Mouse (Mus musculus) gastrocnemius, postnatal 25 days (tissue): ENCODE measurements at regions not wholly inside any gene's neighbourhood (a gene's known extent, or its start where the extent isn't known, plus 50 kb on each side); places are given as distances from the start of the nearest gene placed in this dataset.

Source experiments
- DNase-seq: peaks from one replicate; pipeline ENCODE4 v3.0.0; 2022

DNA sequence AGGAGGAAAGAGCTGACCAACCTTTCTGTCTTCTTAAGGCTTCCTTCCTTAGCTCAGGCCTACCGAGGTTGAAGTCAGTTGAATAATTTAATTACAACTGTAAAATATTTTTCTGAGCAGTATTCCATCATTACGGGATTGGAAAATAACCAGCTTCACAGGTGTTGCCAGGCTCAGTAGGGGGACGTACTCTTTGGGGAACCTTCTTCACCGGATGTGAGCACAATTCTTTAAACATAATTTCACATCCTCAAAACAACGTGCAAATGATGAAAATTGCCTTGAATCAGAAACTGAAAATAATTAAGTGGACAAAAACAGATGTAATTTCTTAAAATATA lies 515.9 kb downstream of the Tns3 start:
- no peak for DNase-seq

DNA sequence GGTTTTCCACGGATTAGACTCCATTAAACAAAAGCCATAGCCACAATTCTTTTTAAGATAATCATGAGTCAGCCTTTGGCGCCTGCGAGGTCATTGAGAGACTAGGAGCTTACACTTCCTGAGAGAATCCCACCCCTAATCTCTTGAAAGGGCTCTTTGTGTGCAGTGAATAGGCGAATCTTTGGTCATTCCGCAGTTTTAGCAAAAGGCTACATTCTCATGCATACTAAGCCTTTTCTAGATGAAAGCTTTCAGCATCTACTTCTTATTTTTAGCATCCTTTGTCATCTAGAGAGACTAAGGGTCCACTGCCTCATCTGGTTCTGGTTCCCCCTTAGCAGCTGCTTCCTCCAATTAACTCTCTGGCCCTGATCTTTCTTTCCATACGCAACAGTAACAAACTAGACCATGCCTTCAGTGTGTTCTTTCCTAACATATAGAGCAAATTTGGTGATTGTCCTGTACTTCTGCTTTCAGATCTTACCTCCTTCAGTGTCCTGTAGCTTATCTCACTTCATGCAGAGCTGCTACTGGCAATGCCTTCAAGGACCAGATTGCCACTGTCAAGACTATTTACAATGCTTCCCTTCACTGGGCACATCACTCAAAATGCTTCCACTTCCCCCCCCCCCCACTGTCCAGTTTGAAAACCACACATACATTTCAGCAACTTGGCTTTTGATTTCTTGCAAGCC lies 516.4 kb downstream of the Tns3 start:
- DNase-seq: no peak

- no peak for DNase-seq
Observed at GRCm38 (mm10) chr11:8137366-8137765, 527.0 kb downstream of the Tns3 start.

- no peak for DNase-seq
Observed at GRCm38 (mm10) chr11:8136666-8137065, 527.7 kb downstream of the Tns3 start.

DNA sequence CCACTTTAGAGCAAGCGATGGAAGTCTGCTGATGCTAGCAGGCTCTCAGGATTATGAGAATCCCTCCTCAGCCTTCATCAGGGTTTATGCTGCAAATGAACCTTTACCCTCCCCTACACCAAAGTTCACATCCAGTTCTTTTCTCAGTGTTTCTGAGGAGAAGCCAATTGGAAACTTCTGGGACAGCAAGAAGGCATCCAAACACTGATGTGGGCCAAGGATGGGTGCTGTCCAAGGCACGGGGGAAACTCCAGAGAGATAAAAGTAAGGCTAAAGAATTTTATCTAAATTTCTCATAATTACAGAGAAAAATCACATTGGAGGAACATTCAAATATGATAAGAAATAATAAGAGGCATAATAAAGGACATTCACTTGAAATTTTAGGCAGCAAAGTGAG lies 555.0 kb downstream of the Tns3 start:
- no peak for DNase-seq

- no peak for DNase-seq
Observed at GRCm38 (mm10) chr11:8101091-8101490, 563.2 kb downstream of the Tns3 start.

GRCm38 (mm10) chr11:8084328-8084727 lies 580.0 kb downstream of the Tns3 start:
- DNase-seq: no peak

DNA sequence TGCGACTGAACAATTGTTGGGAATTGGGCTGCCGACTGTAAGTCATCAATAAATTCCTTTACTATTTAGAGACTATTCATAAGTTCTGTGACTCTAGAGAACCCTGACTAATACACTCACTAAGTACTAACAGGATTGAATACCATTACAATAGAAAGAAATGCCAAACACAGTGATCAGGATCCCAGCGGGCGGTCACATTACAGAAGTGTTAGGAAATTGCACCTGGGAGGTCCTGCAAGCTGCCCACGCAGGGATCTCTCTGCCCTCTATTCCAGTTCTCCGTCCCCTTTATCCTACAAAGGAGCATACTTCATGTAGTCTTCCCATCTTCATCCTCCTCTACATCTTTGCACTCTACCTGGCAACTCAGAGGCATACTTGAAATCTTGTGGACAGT lies 581.5 kb downstream of the Tns3 start:
- no peak for DNase-seq

DNA sequence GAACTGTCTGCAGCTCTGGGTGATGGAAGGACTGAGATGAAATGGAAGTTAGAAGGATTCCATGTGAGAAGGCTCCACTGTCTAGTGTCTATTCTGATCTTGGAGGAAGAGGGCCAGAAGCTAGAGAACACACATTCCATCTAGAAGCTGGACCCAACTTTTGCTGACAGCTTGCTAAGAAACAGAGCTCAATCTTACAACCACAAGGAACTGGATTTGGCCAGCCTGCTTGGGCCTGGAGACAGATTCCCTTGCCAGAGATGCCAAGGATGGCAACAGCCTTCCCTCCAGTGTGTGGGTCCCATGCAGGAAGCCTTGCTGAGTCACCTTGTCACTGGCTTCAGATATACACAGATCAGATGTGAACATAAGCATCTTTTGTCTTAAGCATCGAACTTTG lies 591.0 kb downstream of the Tns3 start:
- no peak for DNase-seq

DNA sequence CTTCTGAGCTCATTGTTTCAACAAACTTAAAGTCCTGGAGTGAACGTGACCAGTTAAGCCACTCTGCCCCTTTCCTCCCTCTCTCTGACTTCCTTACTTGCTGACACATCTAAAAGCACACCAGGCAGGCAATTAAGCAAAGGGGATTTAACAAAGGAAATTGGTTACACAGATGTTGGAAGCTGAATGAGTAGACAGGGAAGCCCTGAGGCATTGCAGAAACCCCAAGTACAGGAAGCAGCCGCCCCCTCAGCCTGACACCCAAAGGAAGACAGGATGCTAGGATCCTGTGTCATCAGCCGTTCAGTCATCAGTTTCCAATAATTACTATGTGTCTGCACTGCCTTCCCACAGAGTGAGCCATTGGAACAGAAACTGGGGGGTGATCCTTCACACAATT lies 595.5 kb downstream of the Tns3 start:
- DNase-seq: no peak

GRCm38 (mm10) chr11:8067330-8067729 lies 597.0 kb downstream of the Tns3 start:
- no peak for DNase-seq

DNA sequence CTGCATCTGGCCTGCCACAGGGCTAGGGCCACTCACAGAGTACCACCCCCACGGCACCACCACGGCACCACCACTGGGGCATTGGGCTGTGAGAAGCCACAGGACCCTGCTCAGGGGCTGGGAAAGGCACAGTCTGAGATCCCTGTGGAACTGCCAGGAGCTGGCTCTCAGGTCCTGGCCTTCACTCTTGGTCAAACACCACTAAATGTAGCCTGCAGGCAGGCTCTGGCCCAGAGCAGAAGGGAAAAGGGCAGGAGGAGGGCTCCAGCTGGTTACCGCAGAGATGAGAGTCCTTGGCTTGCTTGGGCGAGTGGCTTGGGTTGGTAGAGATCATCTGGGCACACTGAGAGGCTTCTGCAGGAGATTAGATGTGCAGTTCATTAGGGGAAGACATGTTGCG lies 598.5 kb downstream of the Tns3 start:
- no peak for DNase-seq

DNA sequence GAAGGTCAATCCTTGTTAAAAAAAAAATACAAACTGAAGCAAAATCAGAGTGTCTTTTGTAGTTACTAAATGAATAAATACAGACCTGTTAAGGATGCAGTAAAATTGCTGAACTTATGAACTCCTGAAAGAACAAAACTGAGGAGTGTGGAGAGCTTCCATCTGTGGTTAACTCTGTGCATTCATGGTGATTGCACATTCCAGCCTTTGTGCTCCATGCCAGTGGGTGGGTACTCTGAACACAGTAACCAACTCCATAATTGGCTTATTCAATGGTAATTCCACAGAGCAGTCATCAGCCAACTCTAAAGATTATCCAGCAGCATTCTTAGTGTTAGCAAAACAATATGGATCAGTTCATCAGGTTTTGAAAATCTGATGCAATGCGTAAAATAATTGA lies 599.2 kb downstream of the Tns3 start:
- DNase-seq: no peak

DNA sequence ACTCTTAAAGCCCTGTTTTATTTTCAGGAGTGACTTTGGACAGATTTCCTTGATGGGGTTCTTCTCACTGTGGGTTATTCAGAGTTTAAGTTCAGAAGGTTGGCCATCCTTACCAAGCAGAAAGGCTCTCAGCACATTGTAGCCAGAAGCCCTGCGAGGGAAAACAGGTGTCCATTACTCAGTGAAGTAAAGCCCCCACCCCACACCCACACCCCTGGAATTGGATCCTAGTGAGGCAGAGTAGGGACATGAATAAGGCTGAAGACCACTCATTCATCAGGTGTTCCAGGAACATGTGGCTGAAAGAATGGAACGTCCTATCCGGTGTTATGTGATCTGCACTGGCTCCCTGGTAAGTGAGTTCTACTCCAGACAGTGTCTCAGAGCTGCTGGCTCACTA lies 602.3 kb downstream of the Tns3 start:
- no peak for DNase-seq

- DNase-seq: no peak
Observed at GRCm38 (mm10) chr11:8061573-8061972, 602.8 kb downstream of the Tns3 start.

GRCm38 (mm10) chr11:8051499-8051898 lies 612.8 kb downstream of the Tns3 start:
- no peak for DNase-seq

DNA sequence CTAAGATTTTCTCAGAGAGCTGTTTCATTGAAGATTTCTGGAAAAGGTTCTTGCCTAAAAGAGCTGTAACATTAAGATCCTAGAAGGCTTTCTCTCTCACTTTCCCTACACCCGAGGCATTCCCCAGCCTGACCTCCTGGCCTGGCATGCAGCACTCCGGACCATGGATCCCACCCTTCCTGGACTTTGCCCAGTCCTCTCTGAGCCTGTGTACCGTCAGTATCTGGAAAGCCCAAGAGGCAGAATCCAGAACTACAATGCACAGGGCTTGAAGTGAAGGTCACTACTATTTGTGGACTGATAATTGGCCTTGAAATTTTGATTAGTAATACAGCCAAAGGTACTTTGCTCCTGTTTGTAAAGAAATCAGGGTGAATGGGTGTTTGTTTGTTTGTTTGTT lies 619.2 kb downstream of the Tns3 start:
- DNase-seq: no peak

GRCm38 (mm10) chr11:8030119-8030518 lies 634.2 kb downstream of the Tns3 start:
- no peak for DNase-seq

- DNase-seq: no peak
Observed at GRCm38 (mm10) chr11:8007801-8008200, 656.5 kb downstream of the Tns3 start.

DNA sequence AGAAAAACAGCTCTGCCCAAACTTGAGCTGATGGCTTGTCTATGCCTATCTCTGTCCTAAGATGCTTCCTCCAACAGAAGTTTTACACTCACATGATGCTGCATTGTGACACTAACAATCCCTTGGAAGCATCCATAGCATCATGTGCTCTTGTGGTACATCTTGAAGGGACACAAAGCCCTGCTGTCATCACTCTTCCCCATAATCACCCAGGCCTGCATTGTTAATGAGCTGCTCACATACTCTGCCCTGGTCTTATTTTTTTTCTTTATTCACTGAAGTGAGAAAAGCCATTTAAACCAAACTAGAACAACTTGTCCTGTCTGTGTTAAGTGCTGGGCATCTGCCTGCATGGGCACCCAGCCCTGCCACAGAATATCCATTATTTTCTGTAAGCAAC lies 683.3 kb downstream of the Tns3 start:
- DNase-seq: no peak

DNA sequence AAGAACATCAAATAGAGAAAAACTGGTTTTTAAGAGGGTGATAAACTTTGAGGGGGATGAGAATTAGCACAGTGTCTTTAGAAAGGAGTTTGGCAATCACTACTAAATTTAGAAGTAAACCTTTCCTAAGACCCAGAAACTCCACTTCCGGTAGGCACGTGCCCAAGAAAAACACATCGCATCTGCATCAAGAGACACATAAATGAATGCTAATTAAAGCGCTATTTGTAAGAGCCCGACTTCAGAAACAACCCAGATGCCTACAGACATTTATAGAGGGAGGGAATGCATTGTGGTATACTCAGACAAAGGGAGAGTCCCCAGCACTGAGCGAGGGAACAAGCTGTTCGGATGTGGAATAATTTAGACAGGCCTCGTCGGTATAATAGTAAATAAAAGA lies 688.5 kb downstream of the Tns3 start:
- no peak for DNase-seq

DNA sequence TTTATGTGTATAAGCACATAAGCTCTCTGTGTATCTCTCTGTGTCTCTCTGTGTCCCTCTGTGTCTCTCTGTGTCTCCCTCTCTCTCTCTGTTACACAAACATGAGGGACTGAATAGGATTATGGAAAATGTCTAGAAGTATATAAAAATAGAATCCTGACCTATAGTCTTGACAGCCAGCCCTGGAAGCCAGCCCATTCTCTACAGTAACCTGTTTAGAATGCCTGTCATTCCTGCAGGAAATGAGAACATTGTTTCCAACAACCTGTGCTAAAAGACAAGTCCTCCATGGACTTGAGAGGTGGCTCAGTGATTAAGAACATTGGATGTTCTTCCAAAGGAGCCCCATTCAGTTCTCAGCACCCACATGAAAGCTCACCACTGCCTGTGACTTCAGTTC lies 714.4 kb downstream of the Tns3 start:
- DNase-seq: no peak

DNA sequence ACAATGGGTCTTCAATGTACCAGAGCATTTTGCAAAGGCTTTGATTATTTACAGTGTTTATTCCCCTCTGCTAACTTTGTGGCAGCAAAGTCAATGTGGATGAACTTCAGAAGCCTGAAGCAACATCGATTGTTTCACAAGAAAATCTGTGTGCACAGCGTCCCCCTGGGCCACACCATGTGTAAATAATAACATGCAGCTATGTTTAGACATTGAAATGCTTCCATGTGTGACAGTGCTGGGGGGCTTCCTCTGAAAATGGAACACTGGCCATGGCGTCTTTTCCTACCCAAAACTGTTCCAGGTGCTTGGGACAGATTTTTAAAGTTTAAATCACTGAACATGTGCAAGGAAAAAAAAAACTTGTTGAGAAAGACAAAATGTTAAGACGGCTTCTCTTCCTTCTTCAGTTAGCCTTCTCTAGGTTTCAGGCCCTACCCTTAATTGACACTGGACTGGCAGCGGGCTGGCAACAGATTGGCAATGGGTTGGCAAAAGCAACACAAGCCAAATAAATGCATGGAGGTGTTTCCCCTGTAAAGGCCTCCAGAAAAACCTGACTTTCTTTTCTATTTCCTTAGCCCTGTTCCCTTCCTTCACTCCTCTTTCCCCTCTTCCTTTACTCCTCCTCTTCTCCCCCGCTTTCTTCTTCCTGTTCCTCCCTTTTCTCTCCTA lies 715.0 kb downstream of the Tns3 start:
- no peak for DNase-seq

- DNase-seq: peak; percentile 53
Observed at GRCm38 (mm10) chr11:7944956-7945515, 719.3 kb downstream of the Tns3 start.
